In genomic region chr5:140726946-140727740, GRCm38 (mm10) we compare ENCODE assay signal across 18 mouse cellular contexts. TPM values are rescaled to one million over a fixed set of nuclear protein-coding genes. Genes with fewer than 3 reads are reported as not detected.
A peak's percentile ranks its signal among the peaks of the same experiment; 100 is the strongest.
DNase-seq lines count a peak whose midpoint lies in the region; ATAC-seq and TF ChIP-seq lines count a peak whose summit lies in the region.
"Had no signal": no experiment of that assay in that cellular context is flagged by ENCODE, and none has a peak within 500 bp of the region (broad histone marks: within the 10 kb centered on the region; RNA-seq: fewer than 3 reads in every experiment).

No protein-coding gene starts in this region.

- no peak overlapping the region for H3K27ac ChIP-seq in left cerebral cortex, adult 2 months
- no peak overlapping the region for H3K27ac ChIP-seq in MEL (ENCODE audit: control insufficient read depth, low read depth, low read length)
- no peak overlapping the region for H3K27ac ChIP-seq in kidney, embryonic 15.5 days
- H3K27ac ChIP-seq: heart, embryonic 15.5 days; limb, embryonic 13.5 days; liver, embryonic 15.5 days had no signal

- no peak for TF ChIP-seq RAD21 in MEL (IDR thresholded peaks at IDR 0.05; ENCODE audit: low read depth, low read length)

- intact Hi-C loops in left cerebral cortex, postnatal 4 days (cut with DNase I) = no loop called here
- intact Hi-C loops in left cerebral cortex, adult 2 months (cut with DNase I) = no loop called here

- no peak overlapping the region for H3K9ac ChIP-seq in MEL (ENCODE audit: control insufficient read depth, low read depth, low read length, poor library complexity, severe bottlenecking)
- no peak overlapping the region for H3K9ac ChIP-seq in kidney, embryonic 15.5 days
- H3K9ac ChIP-seq: heart, embryonic 15.5 days; limb, embryonic 13.5 days; liver, embryonic 15.5 days; neural tube, embryonic 13.5 days had no signal

- no peaks in the 10 kb centered on the region for H3K79me2 ChIP-seq in MEL (ENCODE audit: control insufficient read depth, insufficient read depth, low read length, poor library complexity)

- no peak for ATAC-seq in kidney, embryonic 15.5 days (replicated peaks; ENCODE audit: low FRiP score)
- ATAC-seq: intestine, embryonic 16.5 days had no signal

- H3K4me2 ChIP-seq in kidney, embryonic 15.5 days = no peak overlapping the region
- H3K4me2 ChIP-seq: heart, embryonic 15.5 days; limb, embryonic 13.5 days; liver, embryonic 15.5 days; neural tube, embryonic 13.5 days had no signal

- no peak overlapping the region for H3K4me3 ChIP-seq in left cerebral cortex, adult 2 months
- H3K4me3 ChIP-seq in MEL (ENCODE audit: control insufficient read depth in 1 of 2, insufficient read depth in 1 of 2, low read depth in 2 of 2, low read length in 2 of 2) = no peak overlapping the region
- H3K4me3 ChIP-seq in kidney, embryonic 15.5 days (replicated peaks) = no peak overlapping the region
- H3K4me3 ChIP-seq: heart, embryonic 15.5 days; limb, embryonic 13.5 days; liver, embryonic 15.5 days; neural tube, embryonic 13.5 days had no signal

- H3K9me3 ChIP-seq in MEL (replicated peaks; ENCODE audit: insufficient read depth, low read length) = no peaks in the 10 kb centered on the region
- H3K9me3 ChIP-seq in kidney, embryonic 15.5 days (replicated peaks) = no peaks in the 10 kb centered on the region
- H3K9me3 ChIP-seq: heart, embryonic 15.5 days; limb, embryonic 13.5 days; liver, embryonic 15.5 days; neural tube, embryonic 13.5 days had no signal

- no peak for TF ChIP-seq CTCF in left cerebral cortex, adult 2 months (IDR thresholded peaks at IDR 0.05)
- no peak for TF ChIP-seq CTCF in MEL (IDR thresholded peaks at IDR 0.05 in 2 of 3, conservative IDR thresholded peaks at IDR 0.05 in 1 of 3; ENCODE audit: control insufficient read depth in 1 of 3, insufficient read depth in 1 of 3, low read depth in 2 of 3, low read length in 3 of 3, poor library complexity in 1 of 3, severe bottlenecking in 1 of 3)

- H3K36me3 ChIP-seq in MEL (ENCODE audit: control insufficient read depth in 1 of 2, insufficient read depth in 2 of 2, low read length in 2 of 2) = peaks cover 0 to 17% of the 10 kb centered on the region in 2 experiments; a peak in 2 of 4 replicates
- no peaks in the 10 kb centered on the region for H3K36me3 ChIP-seq in kidney, embryonic 15.5 days
- H3K36me3 ChIP-seq: heart, embryonic 15.5 days; limb, embryonic 13.5 days; liver, embryonic 15.5 days; neural tube, embryonic 13.5 days had no signal

- DNase-seq in cerebellum, postnatal 14 days = peak; percentile 33
- DNase-seq in cerebellum, postnatal 36 days = no peak
- DNase-seq in left cerebral cortex, postnatal 4 days = peak; percentile 31
- no peak for DNase-seq in left cerebral cortex, adult 2 months (ENCODE audit: extremely low spot score in 1 of 2, low spot score in 2 of 2)
- peak; percentile 48 for DNase-seq in MEL (ENCODE audit: low read depth, low spot score)
- peak; percentile 68 to 82 for DNase-seq in adrenal gland, postnatal 36 days
- DNase-seq in lung, postnatal 10 days = no peak
- DNase-seq: cerebellum, adult 2 months; gastrocnemius, postnatal 36 days; kidney, postnatal 4 days; lung, postnatal 14 days; thymus, postnatal 4 days had no signal

- H3K27me3 ChIP-seq in MEL (ENCODE audit: control insufficient read depth in 1 of 2, insufficient read depth in 2 of 2, low read length in 2 of 2) = no peaks in the 10 kb centered on the region
- H3K27me3 ChIP-seq in kidney, embryonic 15.5 days = no peaks in the 10 kb centered on the region
- H3K27me3 ChIP-seq: heart, embryonic 15.5 days; limb, embryonic 13.5 days; neural tube, embryonic 13.5 days had no signal

- H3K4me1 ChIP-seq in MEL (ENCODE audit: control insufficient read depth in 1 of 2, insufficient read depth in 2 of 2, low read length in 2 of 2) = peaks cover 15 to 35% of the 10 kb centered on the region in 2 experiments
- no peaks in the 10 kb centered on the region for H3K4me1 ChIP-seq in kidney, embryonic 15.5 days
- H3K4me1 ChIP-seq: heart, embryonic 15.5 days; limb, embryonic 13.5 days; liver, embryonic 15.5 days had no signal

- TF ChIP-seq POLR2A in MEL (IDR thresholded peaks at IDR 0.05; ENCODE audit: control insufficient read depth in 1 of 2, insufficient read depth in 1 of 2, low read depth in 1 of 2, low read length in 2 of 2, poor library complexity in 1 of 2) = no peak

- 77% methylated on average over 17 of the region's 17 CpGs for WGBS in kidney, embryonic 15.5 days

- TF ChIP-seq EP300 in MEL (IDR thresholded peaks at IDR 0.05; ENCODE audit: low read depth in 1 of 2, low read length in 2 of 2) = peak in 1 of 2 experiments; percentile 49; a peak in 2 of 4 replicates

TF ChIP-seq in MEL, 35 proteins besides CTCF, POLR2A, EP300 and RAD21:
- TF ChIP-seq MAFK (IDR thresholded peaks at IDR 0.05; ENCODE audit: borderline replicate concordance, low read depth, low read length) = no peak
- TF ChIP-seq TCF12 (IDR thresholded peaks at IDR 0.05; ENCODE audit: low read depth, low read length) = peak; percentile 57; the same call in 1 of the 2 replicates
- peak; percentile 71 for TF ChIP-seq TAL1 (IDR thresholded peaks at IDR 0.05; ENCODE audit: low read length)
- 0 out of 2 replicates have a peak, but pooled peaks have one; percentile 21 for TF ChIP-seq ETS1 (IDR thresholded peaks at IDR 0.05; ENCODE audit: low read depth, low read length)
- 0 out of 2 replicates have a peak, but pooled peaks have one; percentile 31 for TF ChIP-seq GATA1 (IDR thresholded peaks at IDR 0.05; ENCODE audit: low read depth, low read length)

RNA-seq across cellular contexts. Expression of gene Amz1, which starts 3.2 kb away (rescaled TPM):
- 10 to 100 TPM; 19.3 to 26.0 TPM for total RNA-seq in left cerebral cortex, postnatal 4 days (2021)
- 10 to 100 TPM; 16.2 to 20.2 TPM for total RNA-seq in left cerebral cortex, adult 2 months (2021)
- total RNA-seq in MEL (2012; rRNA removed) = 1.7 TPM in 2 replicates
- under 1 TPM in 1 of 2 experiments, not detected in 1; 0.68 TPM for polyA plus RNA-seq in MEL (2012; ENCODE audit: insufficient read depth in 1 of 2, insufficient read length in 2 of 2, low read depth in 1 of 2, low replicate concordance in 2 of 2, missing spikeins in 1 of 2)
- under 1 TPM; 0.50 to 0.66 TPM for total RNA-seq in adrenal gland, postnatal 36 days (2021)
- polyA plus RNA-seq in kidney, embryonic 15.5 days (2015; fragmentation: Nextera tagmentation; extraction: Ambion mirVana) = 2.1 TPM in 2 replicates

RNA-seq across cellular contexts. Expression of gene Brat1, which starts 22.3 kb away (rescaled TPM):
- 10 to 100 TPM; 28.8 to 29.4 TPM for total RNA-seq in left cerebral cortex, postnatal 4 days (2021)
- 10 to 100 TPM; 19.8 to 21.3 TPM for total RNA-seq in left cerebral cortex, adult 2 months (2021)
- 11.6 and 13.7 TPM in 2 replicates for total RNA-seq in MEL (2012; rRNA removed)
- polyA plus RNA-seq in MEL (2012; ENCODE audit: insufficient read depth in 1 of 2, insufficient read length in 2 of 2, low read depth in 1 of 2, low replicate concordance in 2 of 2, missing spikeins in 1 of 2) = 10 to 100 TPM in 1 of 2 experiments, not detected in 1; 14.2 TPM
- total RNA-seq in adrenal gland, postnatal 36 days (2021) = 10 to 100 TPM; 16.4 to 25.6 TPM
- 21.5 and 25.0 TPM in 2 replicates for polyA plus RNA-seq in kidney, embryonic 15.5 days (2015; fragmentation: Nextera tagmentation; extraction: Ambion mirVana)

RNA-seq across cellular contexts. Expression of gene Iqce, which starts 25.0 kb away (rescaled TPM):
- 10 to 100 TPM; 70.1 to 75.6 TPM for total RNA-seq in left cerebral cortex, postnatal 4 days (2021)
- total RNA-seq in left cerebral cortex, adult 2 months (2021) = 10 to 100 TPM; 56.2 to 65.9 TPM
- 6.4 and 7.3 TPM in 2 replicates for total RNA-seq in MEL (2012; rRNA removed)
- polyA plus RNA-seq in MEL (2012; ENCODE audit: insufficient read depth in 1 of 2, insufficient read length in 2 of 2, low read depth in 1 of 2, low replicate concordance in 2 of 2, missing spikeins in 1 of 2) = 10 to 100 TPM in 1 of 2 experiments, not detected in 1; 21.2 TPM
- total RNA-seq in adrenal gland, postnatal 36 days (2021) = 10 to 100 TPM; 18.6 to 19.7 TPM
- 25.7 and 29.3 TPM in 2 replicates for polyA plus RNA-seq in kidney, embryonic 15.5 days (2015; fragmentation: Nextera tagmentation; extraction: Ambion mirVana)

Comparison
In these comparisons a context has a peak if more than half of its experiments do, and no peak if none do; other contexts are left out.
1. DNase-seq: peak in cerebellum, postnatal 14 days (2 of 2), left cerebral cortex, postnatal 4 days (single experiment), MEL (single experiment) and adrenal gland, postnatal 36 days (2 of 2); none in cerebellum, postnatal 36 days (0 of 2), left cerebral cortex, adult 2 months (0 of 2) and lung, postnatal 10 days (single experiment).